In genomic region chr10:11846141-11846540, GRCm38 (mm10) we compare ENCODE assay signal across 20 mouse cellular contexts.
DNase-seq lines count a peak whose midpoint lies in the region; ATAC-seq and TF ChIP-seq lines count a peak whose summit lies in the region.
"Had no signal": no experiment of that assay in that cellular context is flagged by ENCODE, and none has a peak within 500 bp of the region (broad histone marks: within the 10 kb centered on the region; RNA-seq: fewer than 3 reads in every experiment).

No protein-coding gene starts in this region.

- in situ Hi-C loops in ES-E14 (cut with MboI; ENCODE audit: low sequenced_read_pairs in 2 of 2, unreplicated experiment in 2 of 2), result no loop called here

- no peak for DNase-seq in forebrain, postnatal 0 days
- DNase-seq in limb, embryonic 11.5 days (ENCODE audit: low spot score), result peak; percentile 5
- DNase-seq in limb, embryonic 10.5 days (ENCODE audit: low spot score), result no peak
- DNase-seq in ES-E14 (ENCODE audit: low read depth, low spot score) (peak; percentile 27), ZHBTc4 (ENCODE audit: low read depth, low spot score) (peak; percentile 57)
- DNase-seq in cerebellum, postnatal 14 days, result no peak
- DNase-seq in ovary, adult 18-20 months (ENCODE audit: low spot score), result no peak
- DNase-seq: adrenal gland, adult 2 months; adrenal gland, postnatal 10 days; adrenal gland, postnatal 25 days; cerebellum, adult 11 months; cerebellum, adult 18-20 months; cerebellum, adult 8-10 months; cerebellum, adult 9-11 months; cerebellum, postnatal 25 days had no signal

- ATAC-seq in forebrain, embryonic 12.5 days (ENCODE audit: low FRiP score), result 0 out of 2 replicates have a peak, but pooled peaks have one; percentile 11
- no peak for ATAC-seq in forebrain, postnatal 0 days
- ATAC-seq in limb, embryonic 11.5 days (ENCODE audit: insufficient number of reproducible peaks, low FRiP score, low TSS enrichment, low read depth), result no peak
- ATAC-seq: forebrain, embryonic 14.5 days; forebrain, embryonic 16.5 days had no signal

- no peaks in the 10 kb centered on the region for H3K36me3 ChIP-seq in forebrain, embryonic 12.5 days (replicated peaks)
- H3K36me3 ChIP-seq in forebrain, postnatal 0 days (ENCODE audit: insufficient read depth), result no peaks in the 10 kb centered on the region
- H3K36me3 ChIP-seq in limb, embryonic 11.5 days (ENCODE audit: control insufficient read depth, insufficient read depth, low read length), result no peaks in the 10 kb centered on the region
- H3K36me3 ChIP-seq in limb, embryonic 10.5 days, result no peaks in the 10 kb centered on the region
- no peaks in the 10 kb centered on the region for H3K36me3 ChIP-seq in ES-E14 (ENCODE audit: control insufficient read depth, insufficient read depth, low read length, poor library complexity, severe bottlenecking)
- H3K36me3 ChIP-seq: embryonic facial prominence, embryonic 10.5 days; embryonic facial prominence, embryonic 12.5 days had no signal

- no peak overlapping the region for H3K9ac ChIP-seq in forebrain, embryonic 12.5 days
- no peak overlapping the region for H3K9ac ChIP-seq in forebrain, postnatal 0 days
- no peak overlapping the region for H3K9ac ChIP-seq in limb, embryonic 11.5 days (ENCODE audit: low read length)
- no peak overlapping the region for H3K9ac ChIP-seq in ES-E14 (ENCODE audit: insufficient read depth, low read depth, low read length, poor library complexity, severe bottlenecking)
- H3K9ac ChIP-seq: embryonic facial prominence, embryonic 12.5 days had no signal

- no peak overlapping the region for H3K27ac ChIP-seq in forebrain, embryonic 12.5 days
- no peak overlapping the region for H3K27ac ChIP-seq in forebrain, postnatal 0 days (ENCODE audit: low read depth, low read length)
- H3K27ac ChIP-seq in limb, embryonic 11.5 days (replicated peaks; ENCODE audit: low read depth, low read length), result no peak overlapping the region
- H3K27ac ChIP-seq in limb, embryonic 10.5 days, result no peak overlapping the region
- H3K27ac ChIP-seq in ES-E14 (ENCODE audit: insufficient read depth, low read depth, low read length, poor library complexity, severe bottlenecking), result no peak overlapping the region; the same call in 1 of the 2 replicates
- H3K27ac ChIP-seq: embryonic facial prominence, embryonic 10.5 days; embryonic facial prominence, embryonic 12.5 days had no signal

- no peaks in the 10 kb centered on the region for H3K9me3 ChIP-seq in forebrain, embryonic 12.5 days
- no peaks in the 10 kb centered on the region for H3K9me3 ChIP-seq in forebrain, postnatal 0 days (ENCODE audit: low read length)
- no peaks in the 10 kb centered on the region for H3K9me3 ChIP-seq in limb, embryonic 11.5 days (ENCODE audit: control insufficient read depth, low read length)
- no peaks in the 10 kb centered on the region for H3K9me3 ChIP-seq in limb, embryonic 10.5 days (replicated peaks)
- H3K9me3 ChIP-seq in ES-E14 (ENCODE audit: control insufficient read depth, insufficient read depth, low read depth, low read length), result no peaks in the 10 kb centered on the region
- H3K9me3 ChIP-seq: embryonic facial prominence, embryonic 10.5 days; embryonic facial prominence, embryonic 12.5 days had no signal

- H3K4me3 ChIP-seq in forebrain, embryonic 12.5 days (replicated peaks), result no peak overlapping the region
- no peak overlapping the region for H3K4me3 ChIP-seq in forebrain, postnatal 0 days (ENCODE audit: low read depth, low read length)
- no peak overlapping the region for H3K4me3 ChIP-seq in limb, embryonic 11.5 days (ENCODE audit: low read depth, low read length)
- H3K4me3 ChIP-seq in limb, embryonic 10.5 days, result no peak overlapping the region
- H3K4me3 ChIP-seq in ES-E14 (ENCODE audit: insufficient read depth in 1 of 2, low read depth in 1 of 2, low read length in 2 of 2, poor library complexity in 1 of 2, severe bottlenecking in 1 of 2), result no peak overlapping the region
- H3K4me3 ChIP-seq: embryonic facial prominence, embryonic 10.5 days; embryonic facial prominence, embryonic 12.5 days had no signal

- WGBS in forebrain, embryonic 12.5 days, result 27% methylated on average over 1 of the region's 1 CpGs
- 48% methylated on average over 1 of the region's 1 CpGs for WGBS in forebrain, postnatal 0 days
- WGBS in limb, embryonic 11.5 days, result 97% methylated on average over 1 of the region's 1 CpGs
- 86% methylated on average over 1 of the region's 1 CpGs for WGBS in limb, embryonic 10.5 days

- H3K27me3 ChIP-seq in forebrain, embryonic 12.5 days, result no peaks in the 10 kb centered on the region
- H3K27me3 ChIP-seq in forebrain, postnatal 0 days (ENCODE audit: insufficient read depth, low read length), result no peaks in the 10 kb centered on the region
- no peaks in the 10 kb centered on the region for H3K27me3 ChIP-seq in limb, embryonic 11.5 days (ENCODE audit: control insufficient read depth, insufficient read depth, low read length)
- no peaks in the 10 kb centered on the region for H3K27me3 ChIP-seq in limb, embryonic 10.5 days (ENCODE audit: low read depth, poor library complexity, severe bottlenecking)
- H3K27me3 ChIP-seq: embryonic facial prominence, embryonic 12.5 days had no signal

- no peak for TF ChIP-seq CTCF in forebrain, postnatal 0 days (IDR thresholded peaks at IDR 0.05; ENCODE audit: low read depth)

- H3K4me2 ChIP-seq in forebrain, embryonic 12.5 days, result no peak overlapping the region
- no peak overlapping the region for H3K4me2 ChIP-seq in forebrain, postnatal 0 days (ENCODE audit: low read depth)
- H3K4me2 ChIP-seq in limb, embryonic 11.5 days (ENCODE audit: low read depth, severe bottlenecking), result no peak overlapping the region
- H3K4me2 ChIP-seq: embryonic facial prominence, embryonic 12.5 days had no signal

- H3K4me1 ChIP-seq in forebrain, embryonic 12.5 days, result no peaks in the 10 kb centered on the region
- no peaks in the 10 kb centered on the region for H3K4me1 ChIP-seq in forebrain, postnatal 0 days (ENCODE audit: insufficient read depth)
- H3K4me1 ChIP-seq in limb, embryonic 11.5 days (ENCODE audit: control insufficient read depth, insufficient read depth, low read length), result no peaks in the 10 kb centered on the region
- no peaks in the 10 kb centered on the region for H3K4me1 ChIP-seq in limb, embryonic 10.5 days
- peaks cover 0 to 3% of the 10 kb centered on the region in 2 experiments; a peak in 1 of 4 replicates for H3K4me1 ChIP-seq in ES-E14 (ENCODE audit: control insufficient read depth in 2 of 2, insufficient read depth in 2 of 2, low read length in 2 of 2, poor library complexity in 1 of 2)
- H3K4me1 ChIP-seq: embryonic facial prominence, embryonic 12.5 days had no signal

TF ChIP-seq in ES-E14, 5 proteins besides CTCF, POLR2A, EP300 and RAD21:
- TF ChIP-seq MAFK (IDR thresholded peaks at IDR 0.05; ENCODE audit: insufficient read depth, low read depth, low read length) (no peak), CHD2 (IDR thresholded peaks at IDR 0.05; ENCODE audit: low read depth, low read length) (no peak), HCFC1 (IDR thresholded peaks at IDR 0.05; ENCODE audit: borderline replicate concordance, insufficient read depth, low read length) (no peak), ZC3H11A (IDR thresholded peaks at IDR 0.05; ENCODE audit: borderline replicate concordance, low read depth, low read length) (no peak), ZNF384 (IDR thresholded peaks at IDR 0.05; ENCODE audit: low read depth, low read length) (no peak)

Comparison
In these comparisons a context has a peak if more than half of its experiments do, and no peak if none do; other contexts are left out.
1. DNase-seq: peak in limb, embryonic 11.5 days (single experiment), ES-E14 (single experiment) and ZHBTc4 (single experiment); none in forebrain, postnatal 0 days (single experiment), limb, embryonic 10.5 days (single experiment), cerebellum, postnatal 14 days (0 of 2) and ovary, adult 18-20 months (single experiment).